Mouse (Mus musculus) ES-Bruce4 (cell line): ENCODE measurements around the gene Nt5m. TPM values are rescaled to one million over a fixed set of nuclear protein-coding genes. Genes with fewer than 3 reads are reported as not detected.

ENCODE experiments used
- H3K27ac ChIP-seq: 2 replicates; pipeline ENCODE4 v1.5.1; 2012; ENCODE audit warnings: low read length, inconsistent platforms; ENCODE audit not compliant: insufficient read depth
- H3K27me3 ChIP-seq: 2 replicates; pipeline ENCODE4 v1.6.1; 2012; ENCODE audit warnings: mild to moderate bottlenecking, low read length, inconsistent platforms; ENCODE audit not compliant: control insufficient read depth, poor library complexity, insufficient read depth, severe bottlenecking
- H3K36me3 ChIP-seq: 2 replicates; pipeline ENCODE4 v1.6.1; 2012; ENCODE audit warnings: inconsistent platforms, mild to moderate bottlenecking, low read length, moderate library complexity; ENCODE audit not compliant: control insufficient read depth, poor library complexity, insufficient read depth, severe bottlenecking
- H3K4me1 ChIP-seq: one replicate; pipeline ENCODE4 v1.8.1; 2011; ENCODE audit warnings: low read length; ENCODE audit not compliant: control insufficient read depth, insufficient read depth
- H3K4me3 ChIP-seq: 2 replicates; pipeline ENCODE4 v1.5.1; 2011; ENCODE audit warnings: low read depth, mild to moderate bottlenecking, low read length
- H3K9ac ChIP-seq: 2 replicates; pipeline ENCODE4 v1.6.1; 2012; ENCODE audit warnings: low read depth, mild to moderate bottlenecking, inconsistent platforms; ENCODE audit not compliant: poor library complexity, severe bottlenecking
- H3K9me3 ChIP-seq: replicated peaks from 2 replicates; pipeline ENCODE4 v1.6.1; 2012; ENCODE audit warnings: mild to moderate bottlenecking, low read length, inconsistent platforms; ENCODE audit not compliant: control insufficient read depth, poor library complexity, insufficient read depth, severe bottlenecking
- CTCF ChIP-seq: IDR thresholded peaks from one replicate; pipeline ENCODE4 v1.8.1; 2011; ENCODE audit warnings: low read depth, low read length
- EP300 ChIP-seq: IDR thresholded peaks from 2 replicates; pipeline ENCODE4 v1.6.1; 2011; ENCODE audit warnings: low read depth, low read length; ENCODE audit not compliant: insufficient read depth
- POLR2A ChIP-seq: IDR thresholded peaks from one replicate; pipeline ENCODE4 v1.8.1; 2011; ENCODE audit warnings: low read length; ENCODE audit not compliant: insufficient read depth
- polyA plus RNA-seq: library from polyadenylated mRNA; stranded (reverse); fragments of >200 nt; gene quantifications from 2 replicates; pipeline ENCODE4 v1.2.4, GENCODE M21; 2011; ENCODE audit warnings: low read depth; ENCODE audit not compliant: missing spikeins, insufficient read depth, insufficient read length

The Nt5m gene
- polyA plus RNA-seq, 1 experiment = 4.2 TPM

DNA sequence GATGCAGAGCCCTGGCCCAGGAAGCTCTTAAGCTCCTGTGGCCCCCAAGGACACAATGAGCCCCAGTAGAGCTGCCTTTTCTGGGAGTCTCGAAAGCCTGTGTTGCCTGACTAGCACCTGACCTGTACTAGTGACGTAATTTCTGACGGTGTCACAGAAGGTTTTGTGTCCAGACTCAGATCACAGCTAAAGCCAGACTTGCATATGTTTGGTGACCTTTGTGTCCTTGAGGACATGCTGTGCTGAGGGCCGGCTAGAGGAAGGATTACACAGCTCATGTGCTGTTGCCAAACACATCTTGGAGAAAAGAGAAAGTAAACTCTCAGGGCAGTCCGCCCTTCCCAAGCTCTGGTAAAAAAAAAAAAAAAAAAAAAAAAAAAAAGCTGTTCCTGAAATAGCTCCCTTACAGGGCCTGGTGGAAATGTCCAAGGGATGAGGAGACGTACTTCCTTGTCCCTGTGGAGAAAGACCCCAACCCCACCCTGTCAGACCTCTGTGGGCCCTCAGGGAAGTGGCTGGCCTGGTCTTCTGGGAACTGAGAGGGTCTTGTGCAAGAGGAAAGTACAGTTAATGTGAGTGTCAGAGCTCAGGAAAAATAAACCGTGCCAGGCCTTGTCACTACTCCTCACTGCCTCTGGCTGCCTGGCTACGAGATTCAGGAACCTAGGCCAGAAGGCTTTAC lies 62.9 kb downstream of the Nt5m start:
- TF ChIP-seq CTCF (no peak), POLR2A (no peak), EP300 (no peak)
- H3K27me3 ChIP-seq = no peaks in the 10 kb centered on the region
- no peaks in the 10 kb centered on the region for H3K9me3 ChIP-seq
- H3K4me1 ChIP-seq = peaks cover 3% of the 10 kb centered on the region
- H3K9ac ChIP-seq = no peak overlapping the region
- H3K27ac ChIP-seq = no peak overlapping the region
- H3K36me3 ChIP-seq = no peaks in the 10 kb centered on the region
- H3K4me3 ChIP-seq = no peak overlapping the region

DNA sequence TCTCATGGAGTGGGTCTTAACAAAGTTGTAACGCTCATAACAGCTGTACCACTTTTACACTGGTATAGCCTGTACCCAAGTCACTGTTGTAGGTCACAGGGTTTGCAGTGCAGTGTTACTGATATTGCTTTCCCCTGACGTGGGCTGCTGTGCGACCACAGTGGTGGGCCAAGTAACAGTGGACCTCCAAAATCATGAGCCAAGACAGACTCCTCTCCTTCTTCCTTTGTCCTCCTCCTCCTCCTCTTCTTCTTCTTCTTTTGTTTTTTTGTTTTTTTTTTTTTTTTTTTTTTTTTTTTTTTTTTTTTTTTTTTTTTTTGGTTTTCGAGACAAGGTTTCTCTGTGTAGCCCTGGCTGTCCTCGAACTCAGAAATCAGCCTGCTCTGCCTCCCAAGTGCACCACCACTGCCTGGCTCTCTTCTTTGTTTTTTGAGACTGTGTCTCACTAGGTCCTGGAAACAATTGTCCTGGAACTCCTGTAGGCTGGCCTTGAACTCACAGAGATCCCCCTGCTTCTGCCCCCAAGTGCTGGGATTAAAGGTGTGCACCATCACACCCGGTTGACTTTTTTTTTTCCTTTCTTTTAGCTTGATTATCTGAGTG lies 67.4 kb downstream of the Nt5m start:
- no peaks in the 10 kb centered on the region for H3K9me3 ChIP-seq
- TF ChIP-seq EP300 (no peak), POLR2A (no peak), CTCF (no peak)
- H3K4me3 ChIP-seq = no peak overlapping the region
- no peak overlapping the region for H3K27ac ChIP-seq
- H3K36me3 ChIP-seq = no peaks in the 10 kb centered on the region
- H3K9ac ChIP-seq = no peak overlapping the region
- peaks cover 3% of the 10 kb centered on the region for H3K4me1 ChIP-seq
- H3K27me3 ChIP-seq = no peaks in the 10 kb centered on the region

DNA sequence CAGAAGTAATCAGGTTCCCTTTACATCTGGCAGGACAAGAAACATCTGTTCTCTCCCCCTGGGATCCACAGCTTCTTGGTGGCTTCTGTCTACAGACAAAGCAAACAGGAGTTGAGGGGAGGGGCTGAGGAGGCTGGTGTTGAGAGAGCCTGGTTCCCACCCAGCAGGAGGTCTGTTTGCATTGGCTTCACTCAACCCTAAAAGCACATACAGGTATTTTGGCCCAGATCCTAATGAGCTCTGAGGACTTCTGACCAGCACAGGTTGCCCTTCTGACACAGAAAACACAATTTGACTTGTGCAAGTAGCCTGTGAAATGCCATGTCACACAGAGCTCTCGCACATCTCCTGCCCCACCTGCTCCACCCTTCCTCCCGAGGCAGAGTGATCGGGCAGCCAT lies 69.2 kb downstream of the Nt5m start:
- Histone ChIP-seq H3K4me3 (no peak overlapping the region), H3K27ac (no peak overlapping the region), H3K9me3 (no peaks in the 10 kb centered on the region), H3K36me3 (no peaks in the 10 kb centered on the region), H3K9ac (no peak overlapping the region), H3K27me3 (no peaks in the 10 kb centered on the region), H3K4me1 (no peaks in the 10 kb centered on the region)
- no peak for TF ChIP-seq POLR2A
- TF ChIP-seq EP300 = no peak
- no peak for TF ChIP-seq CTCF

DNA sequence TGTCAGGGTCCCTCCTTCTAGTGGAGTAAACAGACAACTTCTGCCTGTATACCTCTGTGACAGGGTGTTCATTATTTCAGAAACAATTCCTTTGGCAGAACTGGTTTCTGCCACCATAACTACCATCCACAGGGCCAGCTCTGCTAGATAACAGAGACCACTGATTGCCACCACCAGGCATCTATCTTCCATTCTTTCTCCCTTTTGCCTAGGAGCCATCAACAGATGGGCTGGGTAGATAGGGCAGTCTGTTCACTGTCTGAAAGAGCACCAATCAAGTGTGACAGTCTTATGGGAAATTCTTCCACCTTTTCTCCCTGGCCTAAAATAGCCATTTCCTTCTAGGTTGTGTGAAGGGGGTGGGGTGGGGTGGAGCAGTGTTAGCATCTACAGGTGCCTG lies 71.3 kb downstream of the Nt5m start:
- H3K4me3 ChIP-seq = no peak overlapping the region
- H3K9ac ChIP-seq = no peak overlapping the region
- no peaks in the 10 kb centered on the region for H3K9me3 ChIP-seq
- H3K36me3 ChIP-seq = no peaks in the 10 kb centered on the region
- no peak overlapping the region for H3K27ac ChIP-seq
- no peaks in the 10 kb centered on the region for H3K27me3 ChIP-seq
- no peaks in the 10 kb centered on the region for H3K4me1 ChIP-seq
- TF ChIP-seq POLR2A = no peak

DNA sequence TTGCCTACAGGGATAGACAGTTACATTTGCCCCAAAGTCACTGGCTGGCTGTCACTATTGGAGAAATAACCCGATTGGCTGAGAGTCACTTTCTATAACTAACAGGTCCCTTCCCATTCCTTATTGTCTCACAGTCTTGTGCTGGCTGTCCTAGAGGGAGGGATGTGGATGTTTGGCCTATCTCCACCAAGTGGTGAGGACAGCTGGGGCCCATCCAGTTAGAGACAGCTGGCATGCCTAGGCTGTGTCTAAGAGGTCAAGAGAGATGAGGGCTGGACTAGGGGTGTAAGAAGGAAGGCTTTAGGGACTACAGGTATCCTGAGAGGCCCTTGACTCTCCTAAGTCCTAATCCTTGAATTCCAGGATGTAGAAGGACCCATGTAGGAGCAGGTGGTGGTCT lies 72.3 kb downstream of the Nt5m start:
- Histone ChIP-seq H3K27ac (no peak overlapping the region), H3K27me3 (no peaks in the 10 kb centered on the region), H3K9ac (no peak overlapping the region), H3K4me1 (no peaks in the 10 kb centered on the region), H3K36me3 (no peaks in the 10 kb centered on the region), H3K9me3 (no peaks in the 10 kb centered on the region), H3K4me3 (no peak overlapping the region)
- TF ChIP-seq EP300 = no peak

DNA sequence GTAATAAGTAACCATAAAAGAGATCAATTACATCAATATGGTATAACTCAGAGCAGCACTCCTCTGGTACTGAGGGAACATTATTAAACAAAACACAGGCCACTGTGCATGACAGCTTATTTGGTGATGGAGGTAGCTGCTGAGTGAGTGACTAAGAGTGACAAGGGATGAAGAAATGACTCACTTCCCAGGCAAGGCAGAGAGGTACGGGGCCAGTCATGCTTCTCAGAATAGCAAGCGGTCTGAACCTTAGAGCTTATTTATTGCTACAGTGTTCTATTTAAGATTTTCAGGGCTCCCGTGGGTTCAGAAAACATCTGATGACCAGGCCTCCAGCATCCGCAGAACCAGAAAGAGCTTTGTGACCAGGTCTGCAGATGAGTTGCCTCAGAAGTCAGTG lies 74.5 kb downstream of the Nt5m start:
- no peak overlapping the region for H3K4me3 ChIP-seq
- no peak overlapping the region for H3K9ac ChIP-seq
- H3K36me3 ChIP-seq = no peaks in the 10 kb centered on the region
- no peaks in the 10 kb centered on the region; the same call in 1 of the 2 replicates for H3K9me3 ChIP-seq
- no peak overlapping the region for H3K27ac ChIP-seq
- H3K27me3 ChIP-seq = no peaks in the 10 kb centered on the region
- TF ChIP-seq EP300 = no peak
- TF ChIP-seq POLR2A = no peak
- no peak for TF ChIP-seq CTCF
- H3K4me1 ChIP-seq = no peaks in the 10 kb centered on the region
